Mouse (Mus musculus) urinary bladder, postnatal 14 days (tissue): ENCODE data around the gene Fmod.

Experiments used
- DNase-seq: peaks from one replicate; pipeline ENCODE4 v3.0.0; 2021; ENCODE audit warnings: low spot score

The Fmod gene

GRCm38 (mm10) chr1:134037172-134037571 is at the start of gene Fmod:
Gene Fmod (plus strand): TSS chr1:134037254.
- peak; percentile 46 for DNase-seq

GRCm38 (mm10) chr1:133988845-133989244 is 48.2 kb upstream of the Fmod start:
- no peak for DNase-seq

DNA sequence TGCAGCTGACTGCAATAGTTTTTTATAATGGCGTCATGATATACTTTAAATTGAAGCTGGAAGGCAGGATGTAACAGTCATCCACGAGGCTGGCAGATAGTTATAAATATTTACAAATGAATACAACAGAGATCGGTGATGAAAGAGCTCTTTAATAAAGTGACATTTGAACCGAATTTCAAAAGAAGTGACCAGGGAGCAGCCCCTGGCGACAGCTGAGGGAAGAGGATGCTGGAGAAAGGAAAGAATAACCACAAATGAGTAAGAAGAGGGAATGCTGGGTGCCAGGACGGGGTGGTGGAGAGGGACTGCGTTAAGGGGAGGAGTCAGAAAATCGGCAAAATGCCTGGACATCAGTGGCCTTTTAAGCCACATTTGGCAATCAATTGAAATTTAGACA is 45.8 kb upstream of the Fmod start:
- no peak for DNase-seq

DNA sequence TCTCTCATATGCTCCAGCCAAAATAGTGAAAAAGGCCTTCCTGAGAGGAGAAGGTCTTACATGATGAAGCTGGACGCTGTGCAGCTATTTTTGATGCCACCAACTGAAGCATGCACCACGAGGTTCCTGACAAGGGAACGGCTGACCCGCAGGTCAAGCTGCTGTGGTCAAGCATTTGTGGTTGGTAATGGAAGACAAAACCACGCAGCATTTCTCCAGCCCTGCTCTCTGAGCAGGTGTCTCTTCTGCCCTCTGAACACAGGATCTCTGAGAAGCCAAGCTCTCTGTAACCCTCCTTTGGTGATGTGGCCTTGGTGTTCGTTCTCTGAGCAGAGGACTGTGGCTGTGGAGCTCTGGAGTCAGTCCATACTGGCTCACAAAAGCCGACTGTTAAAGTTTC is 31.6 kb upstream of the Fmod start:
- DNase-seq, result no peak

DNA sequence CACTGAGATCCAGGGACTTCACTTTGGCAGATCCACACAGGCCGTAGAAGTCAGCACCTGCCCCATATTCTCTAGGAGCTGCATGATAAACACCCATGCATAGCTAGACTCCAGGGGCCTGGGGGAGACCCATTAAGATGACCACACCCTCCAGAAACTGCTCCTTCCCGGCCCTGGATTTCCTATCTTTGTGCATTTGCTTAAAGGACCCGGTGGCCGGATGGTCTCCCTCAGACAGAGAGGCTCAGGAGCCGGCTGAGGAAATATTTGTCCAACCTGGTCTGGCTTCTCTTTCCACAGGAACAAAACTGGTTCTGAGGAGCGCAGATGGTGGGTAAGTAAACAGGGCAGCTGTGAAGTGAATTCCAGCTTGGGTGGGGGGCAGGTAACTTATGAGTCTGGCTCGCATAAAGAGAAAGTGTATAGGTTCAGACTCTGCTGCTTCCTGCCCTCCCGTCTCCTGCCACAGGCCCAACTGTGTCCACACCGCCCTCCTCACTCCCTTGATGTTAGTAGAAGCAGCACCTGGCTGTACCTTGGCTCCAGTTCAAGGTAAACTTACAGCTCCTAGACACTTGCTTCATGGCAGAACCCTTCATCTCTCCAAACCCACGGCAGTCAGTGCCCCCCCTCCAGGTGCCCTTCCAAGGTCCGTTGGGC is 30.8 kb upstream of the Fmod start:
- DNase-seq, result peak; percentile 37

- DNase-seq, result no peak
Observed at GRCm38 (mm10) chr1:134024293-134024971, 12.6 kb upstream of the Fmod start.

GRCm38 (mm10) chr1:134025975-134026374 is 11.1 kb upstream of the Fmod start:
- DNase-seq, result no peak

DNA sequence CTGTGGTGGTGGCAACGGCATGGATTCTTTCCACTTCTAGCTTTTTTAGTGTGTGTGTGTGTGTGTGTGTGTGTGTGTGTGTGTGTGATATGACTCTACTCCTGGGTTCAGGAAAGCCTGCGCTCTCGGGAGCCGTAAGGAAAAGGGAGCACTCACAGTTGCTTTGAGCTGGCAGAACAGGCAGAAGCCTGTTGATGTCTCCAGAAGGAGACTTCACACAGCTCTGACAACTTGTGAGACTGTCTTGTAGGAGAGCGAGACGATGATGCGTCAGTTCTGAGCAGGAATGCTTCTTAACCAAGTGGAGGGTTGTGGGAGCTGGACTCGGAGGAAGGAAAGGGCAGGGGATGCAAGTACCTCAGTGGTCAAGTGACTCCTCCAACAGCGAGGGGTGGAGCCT is 10.3 kb upstream of the Fmod start:
- no peak for DNase-seq

DNA sequence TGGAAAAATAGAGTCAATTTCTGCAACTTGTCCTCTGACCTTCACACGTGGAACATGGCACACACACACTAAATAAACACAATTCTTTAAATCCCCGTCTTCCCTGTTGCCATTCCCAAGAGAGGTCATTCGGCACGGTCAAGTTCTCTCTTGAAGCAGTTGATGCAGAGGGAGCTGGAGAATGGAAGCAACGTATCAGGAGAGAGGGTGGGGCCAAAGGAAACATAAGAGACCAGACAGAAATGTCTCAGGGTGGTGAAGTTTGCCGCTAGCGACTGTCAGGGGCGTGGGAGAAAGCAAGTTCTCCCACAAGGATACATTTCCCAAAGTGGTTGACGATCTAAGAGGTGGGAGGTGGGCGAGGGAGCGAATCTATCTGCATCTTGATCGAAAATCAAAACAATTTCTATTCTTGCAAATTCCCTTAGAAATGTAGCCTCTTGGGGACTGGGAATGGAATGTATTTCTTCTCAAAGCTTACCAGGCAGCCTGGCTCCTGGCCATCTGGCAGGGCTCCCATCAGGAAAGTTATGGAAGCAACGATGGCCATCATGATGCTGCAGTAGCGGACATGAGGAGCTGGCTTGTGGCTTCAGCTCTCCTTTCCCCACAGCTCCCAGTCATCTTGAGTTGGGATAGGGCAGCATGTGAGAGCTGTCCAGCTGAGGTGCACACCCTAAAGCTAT is 8.8 kb upstream of the Fmod start:
- DNase-seq, result peak; percentile 34

DNA sequence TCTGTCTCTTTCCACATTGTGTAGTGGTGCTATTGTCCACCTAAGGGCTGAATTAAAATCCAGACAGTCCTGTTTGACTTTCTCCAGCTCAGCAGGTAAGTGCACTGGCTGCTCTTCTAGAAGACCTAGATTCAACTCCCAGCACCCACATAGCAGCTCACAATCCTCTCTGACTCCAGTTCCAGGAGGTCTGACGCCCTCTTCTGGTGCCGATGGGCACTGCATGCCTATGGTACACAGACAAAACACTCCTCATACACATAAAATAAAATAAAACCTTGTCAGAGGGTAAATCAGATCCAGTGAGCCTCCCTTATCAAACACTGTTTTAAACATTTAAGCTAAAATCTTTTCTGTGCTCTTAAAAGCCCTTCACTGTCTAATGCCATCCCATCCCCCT is 562 bp upstream of the Fmod start:
- DNase-seq, result no peak

DNA sequence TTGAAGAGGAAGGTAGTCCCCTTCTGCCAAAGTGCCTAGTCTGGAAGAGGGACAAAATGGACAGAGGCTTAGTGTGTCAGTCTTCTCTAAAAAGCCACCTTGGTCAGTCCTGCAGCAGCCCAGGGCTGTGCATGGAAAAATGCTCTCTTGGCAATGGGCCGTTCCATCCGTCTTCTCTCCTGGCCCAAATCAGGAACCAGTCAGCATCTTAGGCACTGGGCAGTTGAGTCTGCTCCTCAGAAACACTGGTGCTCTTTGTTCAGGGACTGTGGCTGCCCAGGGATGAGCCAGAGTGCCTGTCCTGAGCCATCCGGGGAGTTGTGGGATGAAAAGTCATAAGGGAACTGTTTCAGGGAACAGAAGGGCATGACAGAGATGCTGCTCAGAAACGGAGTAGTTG is 1.3 kb downstream of the Fmod start:
- no peak for DNase-seq

DNA sequence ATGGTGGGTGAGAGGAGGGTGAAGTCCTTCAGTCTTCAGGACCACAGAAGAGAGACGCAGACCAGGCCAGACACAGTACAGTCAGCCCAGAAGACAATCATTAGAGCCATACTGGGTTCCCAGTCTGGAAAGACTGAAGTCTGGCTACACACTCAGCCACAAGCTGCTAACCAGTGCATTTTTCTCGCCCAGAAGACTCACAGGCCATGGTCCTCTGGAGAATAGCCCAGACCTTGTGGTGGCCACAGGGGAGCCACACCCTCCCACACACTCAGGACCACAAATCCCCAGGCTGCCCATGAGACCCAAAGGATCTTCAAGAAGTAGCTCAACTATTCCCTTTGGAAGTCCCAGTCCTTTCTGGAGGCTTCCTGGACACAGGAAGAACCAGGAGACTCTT is 2.3 kb downstream of the Fmod start:
- DNase-seq, result no peak

DNA sequence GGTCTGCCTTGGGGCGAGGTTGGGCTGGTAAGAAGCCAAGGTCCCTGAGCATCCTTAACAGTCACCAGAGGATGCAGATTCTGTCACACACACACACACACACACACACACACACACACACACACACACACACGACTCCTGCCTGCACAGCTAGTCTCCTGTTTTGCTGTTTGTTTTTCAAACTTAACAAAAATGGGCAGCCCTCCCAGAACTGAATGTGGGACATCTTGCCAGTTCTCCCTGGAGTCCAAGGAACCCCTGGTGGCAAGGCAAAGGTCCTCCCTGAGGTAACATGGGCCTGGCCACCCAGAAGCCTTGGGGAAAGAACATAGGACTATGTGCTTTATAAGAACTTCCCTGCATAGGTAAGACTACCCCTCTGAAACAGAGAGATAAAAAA is 4.8 kb downstream of the Fmod start:
- no peak for DNase-seq

- DNase-seq, result no peak
Observed at GRCm38 (mm10) chr1:134042341-134042740, 5.3 kb downstream of the Fmod start.

- DNase-seq, result no peak
Observed at GRCm38 (mm10) chr1:134044805-134045204, 7.8 kb downstream of the Fmod start.

- peak; percentile 81 for DNase-seq
Observed at GRCm38 (mm10) chr1:134045971-134046370, 8.9 kb downstream of the Fmod start.

GRCm38 (mm10) chr1:134046387-134046786 is 9.3 kb downstream of the Fmod start:
- no peak for DNase-seq

DNA sequence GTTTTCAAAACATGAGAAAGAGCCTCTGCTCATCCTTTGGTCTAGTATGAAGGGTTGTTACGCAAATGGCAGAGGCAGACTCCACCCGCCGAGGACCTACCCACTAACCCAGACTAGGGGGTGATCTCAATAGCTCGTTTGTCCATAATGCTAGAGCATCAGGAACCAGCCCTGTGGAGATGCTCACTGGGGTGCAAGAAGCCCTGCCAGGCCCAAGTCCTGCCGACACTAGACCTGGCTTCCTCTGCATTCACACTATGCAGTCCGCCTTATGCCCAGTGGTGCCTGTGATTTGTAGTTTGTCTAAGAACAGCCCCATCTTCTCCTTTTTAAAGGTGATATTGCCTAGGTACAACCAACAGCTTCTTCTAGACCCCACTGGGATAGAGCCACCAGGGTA is 10.4 kb downstream of the Fmod start:
- no peak for DNase-seq

DNA sequence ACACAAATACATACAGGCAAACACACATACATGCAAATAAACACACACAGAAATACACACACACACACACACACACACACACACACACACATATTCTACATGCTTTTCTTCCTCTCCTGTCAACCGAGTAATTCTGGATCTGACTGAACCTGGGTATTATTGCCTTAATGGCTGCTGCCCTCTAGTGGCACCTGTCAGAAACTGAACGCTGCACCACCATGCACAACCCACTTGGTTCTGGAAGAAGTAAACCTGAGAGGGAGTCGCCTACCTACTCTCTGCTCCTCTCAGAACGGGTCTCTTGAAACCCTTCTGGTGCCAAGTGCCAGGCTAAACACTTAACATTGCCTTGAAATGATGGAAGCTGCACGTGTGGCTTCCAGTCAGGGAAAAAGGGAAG is 11.7 kb downstream of the Fmod start:
- peak; percentile 76 for DNase-seq

GRCm38 (mm10) chr1:134049542-134049941 is 12.5 kb downstream of the Fmod start:
- no peak for DNase-seq

- DNase-seq, result peak; percentile 90
Observed at GRCm38 (mm10) chr1:134053207-134053606, 16.2 kb downstream of the Fmod start.

- no peak for DNase-seq
Observed at GRCm38 (mm10) chr1:134055058-134055457, 18.0 kb downstream of the Fmod start.

DNA sequence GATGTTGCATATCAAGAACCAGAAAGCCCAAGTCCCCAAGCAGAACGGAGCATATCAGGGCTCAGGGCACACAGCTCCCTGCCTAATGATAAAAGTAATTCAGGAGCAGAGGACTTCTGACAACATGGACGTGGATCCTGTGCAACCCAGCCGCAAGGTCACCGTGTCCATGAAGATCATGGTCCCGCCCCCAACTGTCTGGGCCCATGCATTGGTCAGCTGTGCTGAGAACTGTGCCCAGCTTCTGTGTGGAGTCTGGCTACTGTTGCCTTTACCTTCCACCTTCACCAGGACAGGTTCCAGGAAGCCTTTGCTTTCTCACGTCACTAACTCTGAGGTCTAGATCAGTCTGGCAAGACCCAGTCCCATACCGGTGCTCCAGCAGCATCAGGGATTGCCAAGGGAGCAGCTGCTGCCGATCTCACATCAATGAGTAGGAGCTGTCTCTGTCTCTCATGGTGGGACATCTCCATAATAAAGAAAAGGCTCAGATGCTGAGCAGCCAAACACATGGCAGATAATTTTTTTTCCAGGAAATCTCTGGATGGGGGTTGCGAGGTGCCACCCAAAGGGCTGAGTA is 18.7 kb downstream of the Fmod start:
- DNase-seq, result no peak
